Mouse (Mus musculus) gastrocnemius, postnatal 10 days (tissue): ENCODE measurements around the gene Zfp827. TPM values are rescaled to one million over a fixed set of nuclear protein-coding genes. Genes with fewer than 3 reads are reported as not detected.

ENCODE experiments used
- DNase-seq: peaks from one replicate; pipeline ENCODE4 v3.0.0; 2021; ENCODE audit warnings: mixed read lengths
- total RNA-seq, 2 experiments: library from RNA; stranded (reverse); gene quantifications; 2 replicates each; pipeline ENCODE4 v1.2.3; 2021

The Zfp827 gene
- total RNA-seq, 2 experiments from 2014 or later = 10.2 to 14.8 TPM

GRCm38 (mm10) chr8:79224363-79224762 lies 196.1 kb downstream of the Zfp827 start:
- no peak for DNase-seq

GRCm38 (mm10) chr8:79225586-79225985 lies 197.3 kb downstream of the Zfp827 start:
- DNase-seq = no peak

DNA sequence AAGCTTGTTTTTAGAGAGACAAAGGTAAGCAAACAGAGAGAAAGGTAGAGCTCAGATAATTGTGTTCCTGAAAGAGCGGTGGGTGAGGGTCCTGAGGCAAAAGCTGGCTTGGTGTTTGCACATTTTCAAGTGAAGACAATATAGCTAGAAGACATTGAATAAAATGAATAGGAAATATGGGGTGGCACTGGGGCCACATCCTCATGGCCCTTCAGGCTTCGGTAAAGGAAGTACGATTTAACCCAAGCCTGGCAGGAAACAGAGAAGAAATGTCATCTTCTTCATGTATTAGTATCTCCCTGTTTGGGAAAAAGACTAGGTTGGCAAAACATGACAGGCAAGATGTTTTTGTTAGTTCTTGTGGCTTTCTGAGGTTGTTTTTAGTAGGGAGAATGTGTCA lies 197.8 kb downstream of the Zfp827 start:
- DNase-seq = no peak

GRCm38 (mm10) chr8:79227194-79227593 lies 199.0 kb downstream of the Zfp827 start:
- no peak for DNase-seq

DNA sequence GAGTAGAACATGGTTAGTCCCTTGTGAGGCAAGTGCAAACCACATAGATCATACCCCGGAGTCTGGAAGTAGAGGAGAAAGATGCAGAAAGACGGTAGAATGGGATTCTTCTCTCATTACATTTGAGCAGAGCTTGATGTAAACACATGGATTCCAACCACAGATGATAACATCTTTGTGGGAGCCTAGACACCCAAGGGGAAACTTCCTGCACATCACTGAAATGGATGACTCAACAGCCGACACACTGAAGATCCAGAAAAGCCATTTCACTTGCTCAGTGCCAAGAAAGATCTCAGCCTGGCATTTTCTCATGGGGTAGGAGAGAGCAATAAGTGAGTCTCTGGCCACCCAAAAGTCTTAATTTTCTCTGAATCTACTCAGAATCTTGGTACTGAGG lies 199.7 kb downstream of the Zfp827 start:
- DNase-seq = no peak

- no peak for DNase-seq
Observed at GRCm38 (mm10) chr8:79229266-79229888, 201.1 kb downstream of the Zfp827 start.

DNA sequence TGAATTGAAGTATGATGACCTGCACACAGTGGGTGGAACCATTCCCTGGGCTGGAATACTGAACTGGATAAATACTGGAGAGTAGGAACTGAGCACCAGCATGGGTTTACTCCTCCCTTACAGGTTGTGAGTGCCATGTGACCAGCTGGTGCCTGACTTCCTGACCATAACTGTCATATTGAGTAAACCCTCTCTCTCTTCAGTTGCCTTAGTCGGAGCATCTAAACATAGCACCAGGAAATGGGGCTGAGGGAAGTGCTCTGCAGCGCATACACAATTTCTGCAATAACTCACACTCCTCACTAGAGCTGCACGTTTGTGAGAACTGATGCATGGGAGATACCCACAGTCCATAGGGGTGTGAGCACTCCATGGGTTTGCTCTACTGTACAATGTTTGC lies 211.1 kb downstream of the Zfp827 start:
- DNase-seq = no peak

DNA sequence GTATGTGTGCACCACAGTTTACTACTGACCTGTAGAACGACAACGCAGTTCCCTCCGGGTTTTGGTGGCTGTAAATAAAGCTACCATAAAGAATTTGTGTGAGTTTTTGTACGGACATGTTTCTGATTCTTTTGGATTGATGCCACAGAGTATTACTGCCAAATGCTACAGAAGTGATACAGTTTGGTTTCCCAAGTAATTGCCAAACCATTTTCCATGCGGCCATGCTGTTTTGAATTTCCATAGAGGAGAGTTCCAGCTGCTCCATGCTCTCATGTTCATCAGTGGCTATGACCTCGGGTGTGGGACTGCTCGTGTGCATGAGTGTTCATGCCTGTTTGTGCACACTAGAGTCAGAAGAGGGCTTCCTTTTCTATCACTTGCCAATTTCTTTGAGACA lies 211.8 kb downstream of the Zfp827 start:
- DNase-seq = no peak

Other genes starting within 250 kb of the Zfp827 start
- 100 to 1,000 TPM; 126 TPM for gene Lsm6, start 207.3 kb upstream of the Zfp827 start, total RNA-seq
- not detected for gene 1700011L22Rik, start 220.1 kb downstream of the Zfp827 start, total RNA-seq